Mouse (Mus musculus): ENCODE data around the gene Ccdc71.

Ccdc71 gene

GRCm38 (mm10) chr9:108460319-108461178 is at the start of gene Ccdc71:
Ccdc71 (plus strand) TSS chr9:108460527.
- in situ Hi-C loops (cut with MboI; ENCODE audit: low pct_unique_long_range_greater_than_20kb in 1 of 2, low sequenced_read_pairs in 2 of 2, unreplicated experiment in 1 of 2): no loop called here

GRCm38 (mm10) chr9:108411381-108411942 is 48.9 kb upstream of the Ccdc71 start:
- in situ Hi-C loops (cut with MboI; ENCODE audit: low pct_unique_long_range_greater_than_20kb in 1 of 2, low sequenced_read_pairs in 2 of 2, unreplicated experiment in 1 of 2): no loop called here

- in situ Hi-C loops (cut with MboI; ENCODE audit: low pct_unique_long_range_greater_than_20kb in 1 of 2, low sequenced_read_pairs in 2 of 2, unreplicated experiment in 1 of 2): no loop called here
Measured at GRCm38 (mm10) chr9:108412221-108412620, 48.1 kb upstream of the Ccdc71 start.

- in situ Hi-C loops (cut with MboI; ENCODE audit: low pct_unique_long_range_greater_than_20kb in 1 of 2, low sequenced_read_pairs in 2 of 2, unreplicated experiment in 1 of 2): no loop called here
Measured at GRCm38 (mm10) chr9:108428384-108428783, 31.9 kb upstream of the Ccdc71 start, which contains the start of gene Ccdc36. Ccdc36 (minus strand) TSS chr9:108428484.

- in situ Hi-C loops (cut with MboI; ENCODE audit: low pct_unique_long_range_greater_than_20kb in 1 of 2, low sequenced_read_pairs in 2 of 2, unreplicated experiment in 1 of 2): no loop called here
Measured at GRCm38 (mm10) chr9:108431431-108432067, 28.8 kb upstream of the Ccdc71 start.

GRCm38 (mm10) chr9:108436182-108436581 is 24.1 kb upstream of the Ccdc71 start, which contains the start of gene BC048562:
BC048562 (plus strand) TSS chr9:108436482.
- in situ Hi-C loops (cut with MboI; ENCODE audit: low pct_unique_long_range_greater_than_20kb in 1 of 2, low sequenced_read_pairs in 2 of 2, unreplicated experiment in 1 of 2): no loop called here

- in situ Hi-C loops (cut with MboI; ENCODE audit: low pct_unique_long_range_greater_than_20kb in 1 of 2, low sequenced_read_pairs in 2 of 2, unreplicated experiment in 1 of 2): no loop called here
Measured at GRCm38 (mm10) chr9:108439176-108439575, 21.2 kb upstream of the Ccdc71 start.

GRCm38 (mm10) chr9:108440485-108440884 is 19.8 kb upstream of the Ccdc71 start:
- in situ Hi-C loops (cut with MboI; ENCODE audit: low pct_unique_long_range_greater_than_20kb in 1 of 2, low sequenced_read_pairs in 2 of 2, unreplicated experiment in 1 of 2): no loop called here

- in situ Hi-C loops (cut with MboI; ENCODE audit: low pct_unique_long_range_greater_than_20kb in 1 of 2, low sequenced_read_pairs in 2 of 2, unreplicated experiment in 1 of 2): no loop called here
Measured at GRCm38 (mm10) chr9:108441236-108441919, 18.9 kb upstream of the Ccdc71 start.

- in situ Hi-C loops (cut with MboI; ENCODE audit: low pct_unique_long_range_greater_than_20kb in 1 of 2, low sequenced_read_pairs in 2 of 2, unreplicated experiment in 1 of 2): no loop called here
Measured at GRCm38 (mm10) chr9:108445125-108445524, 15.2 kb upstream of the Ccdc71 start.

- in situ Hi-C loops (cut with MboI; ENCODE audit: low pct_unique_long_range_greater_than_20kb in 1 of 2, low sequenced_read_pairs in 2 of 2, unreplicated experiment in 1 of 2): no loop called here
Measured at GRCm38 (mm10) chr9:108449860-108450259, 10.5 kb upstream of the Ccdc71 start.

GRCm38 (mm10) chr9:108450292-108451169 is 9.8 kb upstream of the Ccdc71 start:
- in situ Hi-C loops (cut with MboI; ENCODE audit: low pct_unique_long_range_greater_than_20kb in 1 of 2, low sequenced_read_pairs in 2 of 2, unreplicated experiment in 1 of 2): no loop called here

- in situ Hi-C loops (cut with MboI; ENCODE audit: low pct_unique_long_range_greater_than_20kb in 1 of 2, low sequenced_read_pairs in 2 of 2, unreplicated experiment in 1 of 2): no loop called here
Measured at GRCm38 (mm10) chr9:108451170-108451493, 9.2 kb upstream of the Ccdc71 start.

GRCm38 (mm10) chr9:108451519-108452160 is 8.7 kb upstream of the Ccdc71 start:
- in situ Hi-C loops (cut with MboI; ENCODE audit: low pct_unique_long_range_greater_than_20kb in 1 of 2, low sequenced_read_pairs in 2 of 2, unreplicated experiment in 1 of 2): no loop called here

GRCm38 (mm10) chr9:108452291-108452906 is 7.9 kb upstream of the Ccdc71 start:
- in situ Hi-C loops (cut with MboI; ENCODE audit: low pct_unique_long_range_greater_than_20kb in 1 of 2, low sequenced_read_pairs in 2 of 2, unreplicated experiment in 1 of 2): no loop called here

GRCm38 (mm10) chr9:108452911-108453310 is 7.4 kb upstream of the Ccdc71 start:
- in situ Hi-C loops (cut with MboI; ENCODE audit: low pct_unique_long_range_greater_than_20kb in 1 of 2, low sequenced_read_pairs in 2 of 2, unreplicated experiment in 1 of 2): no loop called here

GRCm38 (mm10) chr9:108453458-108453857 is 6.9 kb upstream of the Ccdc71 start:
- in situ Hi-C loops (cut with MboI; ENCODE audit: low pct_unique_long_range_greater_than_20kb in 1 of 2, low sequenced_read_pairs in 2 of 2, unreplicated experiment in 1 of 2): no loop called here
